Mouse (Mus musculus) cerebellum, postnatal 25 days (tissue): ENCODE results near the gene Ocln.
"Not testable (repeated sequence)": the region's sequence is repeated elsewhere in the genome, so short reads cannot be mapped to it uniquely, and the experiment has no call there.

ENCODE experiments used
- DNase-seq, 2 experiments: peaks; one replicate each; pipeline ENCODE4 v3.0.0; 2021; ENCODE audit warnings: mixed read lengths in 2 of 2

The Ocln gene

GRCm38 (mm10) chr13:100491623-100492022 lies 60.9 kb downstream of the Ocln start:
- DNase-seq = no peak

GRCm38 (mm10) chr13:100490424-100490823 lies 62.1 kb downstream of the Ocln start:
- DNase-seq = no peak

- DNase-seq = no peak
Measured at GRCm38 (mm10) chr13:100483610-100484009, 68.9 kb downstream of the Ocln start.

GRCm38 (mm10) chr13:100463527-100464222 lies 88.8 kb downstream of the Ocln start:
- no peak for DNase-seq

GRCm38 (mm10) chr13:100461336-100461735 lies 91.2 kb downstream of the Ocln start:
- DNase-seq = no peak

- DNase-seq = not testable (repeated sequence)
Measured at GRCm38 (mm10) chr13:100452415-100453127, 99.9 kb downstream of the Ocln start, which contains the start of gene Naip1. TSS of gene Naip1 (minus strand) at chr13:100452869.

GRCm38 (mm10) chr13:100449495-100449894 lies 103.0 kb downstream of the Ocln start:
- DNase-seq = no peak
